Mouse (Mus musculus) forebrain, embryonic 16.5 days (tissue): ENCODE measurements around the gene Ahdc1. TPM values are rescaled to one million over a fixed set of nuclear protein-coding genes. Genes with fewer than 3 reads are reported as not detected.

Experiments
- ATAC-seq: fragments of 200-750 bp; cut with Nextera tagmentation; 2 replicates; pipeline ENCODE4 v1.8.0; 2017; ENCODE audit warnings: mild to moderate bottlenecking, moderate library complexity
- H3K27ac ChIP-seq: fragments of 300-500 bp; sonication (generic); 2 replicates; pipeline ENCODE4 v1.5.1; 2014; ENCODE audit warnings: low read length, control low read depth
- H3K27me3 ChIP-seq: fragments of 300-500 bp; sonication (generic); replicated peaks from 2 replicates; pipeline ENCODE4 v1.6.1; 2014; ENCODE audit warnings: low read length; ENCODE audit not compliant: control insufficient read depth, insufficient read depth
- H3K36me3 ChIP-seq: fragments of 300-500 bp; sonication (generic); 2 replicates; pipeline ENCODE4 v1.6.1; 2014; ENCODE audit not compliant: control insufficient read depth, insufficient read depth
- H3K4me1 ChIP-seq: fragments of 300-500 bp; sonication (generic); replicated peaks from 2 replicates; pipeline ENCODE4 v1.6.1; 2014; ENCODE audit warnings: low read length; ENCODE audit not compliant: control insufficient read depth, insufficient read depth
- H3K4me2 ChIP-seq: fragments of 300-500 bp; sonication (generic); 2 replicates; pipeline ENCODE4 v1.6.1; 2014; ENCODE audit warnings: mild to moderate bottlenecking, low read length, control low read depth
- H3K4me3 ChIP-seq: fragments of 300-500 bp; sonication (generic); replicated peaks from 2 replicates; pipeline ENCODE4 v1.5.1; 2014; ENCODE audit warnings: mild to moderate bottlenecking, low read length, control low read depth
- H3K9ac ChIP-seq: fragments of 300-500 bp; sonication (generic); replicated peaks from 2 replicates; pipeline ENCODE4 v1.6.1; 2014; ENCODE audit warnings: low read depth, low read length, control low read depth
- H3K9me3 ChIP-seq: fragments of 300-500 bp; sonication (generic); 2 replicates; pipeline ENCODE4 v1.6.1; 2016; ENCODE audit warnings: low read length; ENCODE audit not compliant: control insufficient read depth
- WGBS: fragments of 180-500 bp; shearing (Covaris S2); extraction: QIAGEN DNeasy Blood & Tissue Kit; methylation state at CpG from one replicate; pipeline ENCODE4 v1.1.7; 2014; 5-methylcytosine and 5-hydroxymethylcytosine counted together
- polyA plus RNA-seq: library from polyadenylated mRNA; unstranded; fragments of >200 nt; fragmentation: Nextera tagmentation; extraction: Ambion mirVana; gene quantifications from 2 replicates; pipeline ENCODE4 v1.2.1, GENCODE M21; 2015

The Ahdc1 gene
- polyA plus RNA-seq, 1 experiment from 2014 or later: 13.0 TPM

DNA sequence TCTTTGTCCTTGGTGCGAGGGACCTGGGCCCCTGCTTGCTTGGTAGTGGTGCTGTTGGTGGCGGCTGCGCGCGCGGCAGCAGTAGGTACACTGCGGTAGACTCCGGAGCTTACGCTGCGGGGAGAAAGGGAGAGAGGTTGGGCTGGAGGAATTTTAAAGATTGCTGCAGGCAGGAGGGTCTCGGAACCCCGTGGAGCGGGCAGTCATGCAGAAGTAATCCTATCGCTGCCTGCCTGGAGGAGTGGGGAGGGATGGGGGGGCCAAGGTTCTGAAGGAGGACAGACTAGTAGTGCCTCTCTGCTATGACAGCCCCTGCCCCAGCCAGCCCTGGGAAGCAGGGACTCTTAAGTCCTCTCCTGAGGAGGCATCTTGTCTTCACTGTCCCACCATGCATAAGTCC lies 11.2 kb downstream of the Ahdc1 start:
- peak; percentile 17; the same call in 1 of the 2 replicates for ATAC-seq
- Histone ChIP-seq H3K27me3 (no peaks in the 10 kb centered on the region), H3K9ac (peak overlapping the region; percentile 42; the same call in 1 of the 2 replicates), H3K4me3 (peak overlapping the region; percentile 14), H3K27ac (peak overlapping the region; percentile 65), H3K36me3 (no peaks in the 10 kb centered on the region), H3K9me3 (no peaks in the 10 kb centered on the region), H3K4me1 (peaks cover 85% of the 10 kb centered on the region), H3K4me2 (peak overlapping the region; percentile 48)
- 2% methylated on average over 14 of the region's 14 CpGs for WGBS

DNA sequence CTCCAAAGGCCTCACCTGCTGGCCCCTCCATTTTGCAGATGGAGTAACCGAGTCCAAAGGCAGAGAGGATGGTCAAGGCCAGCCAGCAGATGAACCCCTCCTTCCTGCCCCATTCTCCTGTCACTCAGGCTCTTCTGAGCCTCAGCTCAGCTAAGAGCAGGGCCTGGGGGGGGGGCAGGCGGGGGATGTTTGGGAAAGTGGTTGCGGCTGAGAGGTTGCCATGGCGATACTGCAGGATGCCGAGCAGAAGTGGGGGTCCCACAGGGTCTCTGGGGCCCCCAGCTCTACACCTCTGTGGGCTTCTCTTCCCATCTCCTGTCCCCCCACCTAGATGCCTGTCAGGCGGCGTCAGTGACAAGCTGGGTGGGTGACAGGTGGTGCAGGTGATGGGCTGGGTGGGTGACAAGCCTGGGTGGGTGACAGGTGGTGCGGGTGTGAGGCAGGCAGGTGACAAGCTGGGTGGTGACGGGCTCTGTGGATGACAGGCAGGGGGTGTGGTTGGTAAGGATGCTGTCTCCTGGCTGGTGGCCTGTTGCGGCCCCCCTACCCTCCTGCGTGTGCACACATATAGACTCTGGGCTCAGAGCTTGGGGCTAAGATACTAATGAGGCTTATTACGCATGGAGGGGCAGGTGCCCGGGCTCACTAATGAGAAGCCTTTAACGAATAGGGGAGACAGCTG lies 12.0 kb downstream of the Ahdc1 start:
- Histone ChIP-seq H3K9ac (0 out of 2 replicates have a peak overlapping the region, but pooled peaks have one; percentile 12), H3K4me2 (peak overlapping the region; percentile 48), H3K4me1 (peaks cover 78% of the 10 kb centered on the region), H3K27ac (peak overlapping the region; percentile 65; the same call in 1 of the 2 replicates), H3K36me3 (no peaks in the 10 kb centered on the region; the same call in 1 of the 2 replicates), H3K9me3 (no peaks in the 10 kb centered on the region), H3K4me3 (no peak overlapping the region), H3K27me3 (no peaks in the 10 kb centered on the region)
- ATAC-seq: peak; percentile 57
- 9% methylated on average over 14 of the region's 14 CpGs for WGBS

GRCm38 (mm10) chr4:133023636-133024035 lies 12.6 kb downstream of the Ahdc1 start:
- Histone ChIP-seq H3K4me3 (no peak overlapping the region), H3K36me3 (no peaks in the 10 kb centered on the region; the same call in 1 of the 2 replicates), H3K27me3 (no peaks in the 10 kb centered on the region), H3K9me3 (no peaks in the 10 kb centered on the region), H3K4me1 (peaks cover 78% of the 10 kb centered on the region), H3K27ac (no peak overlapping the region), H3K4me2 (no peak overlapping the region), H3K9ac (no peak overlapping the region)
- ATAC-seq: peak; percentile 9; the same call in 1 of the 2 replicates
- 49% methylated on average over 6 of the region's 6 CpGs for WGBS

DNA sequence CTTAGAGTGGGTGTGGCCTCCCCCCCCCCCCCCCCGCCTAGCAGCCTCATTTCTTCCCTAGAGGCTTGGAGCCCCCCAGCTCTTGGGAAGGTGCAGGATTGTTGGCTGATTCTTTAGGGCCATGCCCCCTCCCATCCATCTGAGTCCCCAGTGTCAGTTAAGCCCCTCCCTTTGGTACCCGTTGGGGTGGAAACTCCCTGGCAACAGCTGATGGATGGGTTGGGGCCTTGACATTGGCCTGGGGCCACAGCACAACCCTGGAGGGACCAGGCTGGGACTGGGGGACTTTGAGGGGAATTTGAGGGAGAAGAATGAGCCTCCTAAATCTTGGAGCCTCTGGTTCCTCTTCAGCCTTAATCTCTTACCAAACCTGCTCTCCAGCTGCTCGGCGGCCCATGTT lies 13.3 kb downstream of the Ahdc1 start:
- Histone ChIP-seq H3K9me3 (no peaks in the 10 kb centered on the region), H3K4me1 (peaks cover 74% of the 10 kb centered on the region), H3K4me2 (no peak overlapping the region), H3K4me3 (no peak overlapping the region), H3K9ac (no peak overlapping the region), H3K36me3 (no peaks in the 10 kb centered on the region; the same call in 1 of the 2 replicates), H3K27ac (no peak overlapping the region; the same call in 1 of the 2 replicates), H3K27me3 (no peaks in the 10 kb centered on the region)
- ATAC-seq: no peak
- WGBS: 36% methylated on average over 3 of the region's 4 CpGs

- ATAC-seq: no peak
- Histone ChIP-seq H3K4me1 (peaks cover 69% of the 10 kb centered on the region), H3K9me3 (no peaks in the 10 kb centered on the region), H3K9ac (peak overlapping the region; percentile 24), H3K4me3 (no peak overlapping the region), H3K27me3 (no peaks in the 10 kb centered on the region), H3K27ac (peak overlapping the region; percentile 19), H3K4me2 (no peak overlapping the region), H3K36me3 (no peaks in the 10 kb centered on the region; the same call in 1 of the 2 replicates)
- 17% methylated on average over 8 of the region's 10 CpGs for WGBS
These were observed 14.1 kb downstream of the Ahdc1 start for GRCm38 (mm10) chr4:133024969-133025685.

DNA sequence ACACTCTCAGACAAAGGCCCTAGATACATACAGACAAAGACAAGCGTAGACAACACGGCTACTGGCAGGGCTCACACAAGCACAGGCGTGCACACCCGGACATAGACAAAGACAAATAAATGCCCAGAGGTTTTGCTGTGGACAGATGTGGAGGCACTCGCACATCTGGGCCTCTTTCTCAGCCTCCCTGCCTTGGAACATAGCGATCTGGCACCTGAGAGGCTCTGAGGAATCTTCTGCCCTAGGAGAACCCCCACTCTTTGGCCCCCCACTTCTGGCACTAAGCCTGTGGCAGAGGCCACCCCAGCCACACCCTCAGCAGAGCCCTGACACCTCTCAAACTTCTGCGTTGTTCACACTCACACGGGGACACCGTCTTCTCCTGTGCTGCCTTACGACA lies 15.2 kb downstream of the Ahdc1 start:
- H3K27ac ChIP-seq: no peak overlapping the region
- H3K4me3 ChIP-seq: no peak overlapping the region
- H3K4me2 ChIP-seq: no peak overlapping the region
- no peaks in the 10 kb centered on the region for H3K27me3 ChIP-seq
- peaks cover 57% of the 10 kb centered on the region for H3K4me1 ChIP-seq
- H3K9ac ChIP-seq: no peak overlapping the region
- H3K9me3 ChIP-seq: no peaks in the 10 kb centered on the region
- H3K36me3 ChIP-seq: no peaks in the 10 kb centered on the region; the same call in 1 of the 2 replicates
- no peak for ATAC-seq
- 77% methylated on average over 10 of the region's 10 CpGs for WGBS

DNA sequence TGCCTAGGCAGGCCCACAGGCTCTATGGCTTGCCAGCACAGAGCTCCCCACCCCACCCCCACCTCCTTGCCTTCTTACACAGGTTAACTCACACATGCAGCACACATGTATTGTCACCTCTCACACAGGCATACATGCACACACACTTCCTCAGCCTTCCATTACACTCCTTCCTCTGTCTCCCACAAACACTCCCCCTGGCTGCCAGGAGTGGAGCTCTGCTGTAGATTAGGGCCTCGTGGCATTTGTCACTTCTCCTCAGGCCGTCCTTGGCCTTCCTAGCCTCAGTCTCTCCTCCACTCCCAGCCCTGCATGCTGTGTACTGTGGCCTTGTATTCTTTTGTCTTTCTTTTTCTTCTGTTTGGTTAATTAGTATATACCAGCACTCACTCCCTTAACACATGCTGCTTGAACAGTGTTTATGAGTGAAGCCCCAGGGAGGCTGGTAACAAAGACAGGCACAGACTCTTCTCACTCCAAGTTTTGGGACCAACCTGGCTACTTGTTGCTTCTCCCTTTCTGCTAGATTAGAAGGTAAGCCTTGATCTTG lies 15.8 kb downstream of the Ahdc1 start:
- Histone ChIP-seq H3K4me2 (no peak overlapping the region), H3K36me3 (no peaks in the 10 kb centered on the region; the same call in 1 of the 2 replicates), H3K27me3 (no peaks in the 10 kb centered on the region), H3K4me1 (peaks cover 51% of the 10 kb centered on the region), H3K27ac (no peak overlapping the region), H3K9me3 (no peaks in the 10 kb centered on the region), H3K4me3 (no peak overlapping the region), H3K9ac (no peak overlapping the region)
- no peak for ATAC-seq
- WGBS: 9% methylated on average over 2 of the region's 2 CpGs

DNA sequence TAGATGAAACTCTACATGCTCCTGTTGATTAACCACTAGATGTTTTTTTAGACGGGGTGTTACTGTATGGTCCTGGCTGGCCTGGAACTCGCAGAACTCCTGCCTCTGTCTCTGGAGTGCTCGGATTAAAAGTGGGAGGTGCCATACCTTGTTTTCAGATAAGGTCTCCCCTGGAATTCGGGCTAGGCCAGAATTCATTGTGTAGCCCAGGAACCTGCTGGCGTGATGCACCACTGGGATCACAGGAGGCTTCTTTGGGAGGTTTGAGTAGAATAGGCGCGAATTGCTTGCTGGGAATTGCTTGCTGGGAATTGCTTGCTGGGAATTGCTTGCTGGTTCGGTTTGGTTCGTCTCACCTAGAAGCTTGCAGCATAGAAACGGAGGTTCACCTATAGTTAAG lies 16.7 kb downstream of the Ahdc1 start:
- no peak for ATAC-seq
- H3K27me3 ChIP-seq: no peaks in the 10 kb centered on the region
- no peak overlapping the region for H3K9ac ChIP-seq
- no peaks in the 10 kb centered on the region for H3K9me3 ChIP-seq
- 59% methylated on average over 10 of the region's 10 CpGs for WGBS
- H3K4me3 ChIP-seq: no peak overlapping the region
- no peak overlapping the region for H3K27ac ChIP-seq
- peaks cover 43% of the 10 kb centered on the region for H3K4me1 ChIP-seq
- H3K36me3 ChIP-seq: no peaks in the 10 kb centered on the region; the same call in 1 of the 2 replicates
- H3K4me2 ChIP-seq: no peak overlapping the region

DNA sequence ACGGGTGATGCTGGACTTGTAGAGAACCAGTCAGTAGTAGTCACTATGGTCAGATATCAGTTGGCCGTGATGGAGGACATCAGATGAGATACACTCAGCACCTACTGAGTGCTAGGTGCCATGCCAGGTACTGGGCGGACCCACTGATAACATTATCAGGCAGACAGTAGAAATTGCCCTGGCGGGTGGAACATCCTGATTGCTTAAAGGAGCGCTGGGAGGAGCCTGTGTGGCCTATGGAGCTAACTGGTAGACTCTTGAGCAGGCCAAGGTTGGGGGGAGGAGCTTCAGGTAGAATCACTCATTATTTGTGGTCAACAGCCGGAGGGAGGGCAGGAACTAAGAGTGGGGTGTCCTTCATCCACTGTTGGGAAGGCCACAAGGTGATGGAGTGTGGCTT lies 17.1 kb downstream of the Ahdc1 start:
- Histone ChIP-seq H3K9ac (no peak overlapping the region), H3K4me2 (no peak overlapping the region), H3K9me3 (no peaks in the 10 kb centered on the region), H3K4me1 (peaks cover 38% of the 10 kb centered on the region), H3K27ac (no peak overlapping the region), H3K36me3 (no peaks in the 10 kb centered on the region; the same call in 1 of the 2 replicates), H3K4me3 (no peak overlapping the region), H3K27me3 (no peaks in the 10 kb centered on the region)
- WGBS: 93% methylated on average over 6 of the region's 6 CpGs
- no peak for ATAC-seq
